Mouse (Mus musculus): ENCODE measurements at regions not wholly inside any gene's neighbourhood (a gene's known extent, or its start where the extent isn't known, plus 50 kb on each side); places are given as distances from the start of the nearest gene placed in this dataset.
"Not testable (repeated sequence)": the region's sequence is repeated elsewhere in the genome, so short reads cannot be mapped to it uniquely, and the experiment has no call there.

GRCm38 (mm10) chr8:31735610-31736009 is 1692.9 kb upstream of the 5930422O12Rik start:
- no peak for DNase-seq (ENCODE audit: low spot score)

GRCm38 (mm10) chr8:31737314-31737713 is 1691.2 kb upstream of the 5930422O12Rik start:
- intact Hi-C loops (cut with DNase I) = not testable (repeated sequence)

More at GRCm38 (mm10) chr8:31735610-31736009, 1692.9 kb upstream of the 5930422O12Rik start:
- intact Hi-C loops (cut with DNase I) = no loop called here

GRCm38 (mm10) chr8:31746855-31747254 is 1681.7 kb upstream of the 5930422O12Rik start:
- intact Hi-C loops (cut with DNase I) = no loop called here
- no peak for DNase-seq (ENCODE audit: low spot score)

More at GRCm38 (mm10) chr8:31737314-31737713, 1691.2 kb upstream of the 5930422O12Rik start:
- not testable (repeated sequence) for DNase-seq (ENCODE audit: low spot score)

- no peak for DNase-seq (ENCODE audit: low spot score)
- intact Hi-C loops (cut with DNase I) = no loop called here
Measured at GRCm38 (mm10) chr8:31749974-31750373, 1678.5 kb upstream of the 5930422O12Rik start.

- intact Hi-C loops (cut with DNase I) = no loop called here
- DNase-seq (ENCODE audit: low spot score) = no peak
Measured at GRCm38 (mm10) chr8:31750482-31751126, 1677.9 kb upstream of the 5930422O12Rik start.

- no peak for DNase-seq (ENCODE audit: low spot score)
- intact Hi-C loops (cut with DNase I) = no loop called here
Measured at GRCm38 (mm10) chr8:31755737-31756136, 1672.8 kb upstream of the 5930422O12Rik start.

- intact Hi-C loops (cut with DNase I) = no loop called here
- no peak for DNase-seq (ENCODE audit: low spot score)
Measured at GRCm38 (mm10) chr8:31762091-31762490, 1666.4 kb upstream of the 5930422O12Rik start.
